Mouse (Mus musculus): ENCODE measurements around the gene Gm20388. TPM values are rescaled to one million over a fixed set of nuclear protein-coding genes. Genes with fewer than 3 reads are reported as not detected.

Gm20388 gene
- polyA plus RNA-seq, 1 experiment from 2014 or later, result not detected

DNA sequence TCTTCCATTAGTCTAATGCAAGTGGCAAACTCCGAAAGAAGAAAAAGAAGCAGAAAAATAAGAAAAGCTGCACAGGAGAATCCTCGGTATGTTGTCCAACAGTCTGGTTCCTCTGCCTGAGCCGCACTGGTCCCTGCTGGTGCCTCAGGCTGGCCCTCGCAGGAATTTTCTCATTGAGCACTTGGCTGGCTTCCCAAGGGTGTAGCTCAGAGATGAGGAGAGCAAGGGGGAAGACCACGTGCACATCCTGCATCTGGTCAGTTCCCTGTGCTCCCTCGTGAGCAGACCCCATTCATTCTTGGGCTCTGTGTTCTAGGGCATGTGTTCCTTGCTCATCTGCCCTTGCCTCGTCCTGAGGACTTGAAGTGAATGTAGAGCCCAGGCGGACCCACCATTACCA lies 3471.9 kb downstream of the Gm20388 start:
- Histone ChIP-seq H3K36me3 (replicated peaks; ENCODE audit: control insufficient read depth, insufficient read depth) (peaks cover 81% of the 10 kb centered on the region), H3K9ac (no peak overlapping the region), H3K27me3 (ENCODE audit: control insufficient read depth, insufficient read depth, low read length) (no peaks in the 10 kb centered on the region), H3K4me3 (replicated peaks; ENCODE audit: low read length) (no peak overlapping the region), H3K4me2 (replicated peaks) (no peak overlapping the region), H3K27ac (no peak overlapping the region), H3K4me1 (replicated peaks; ENCODE audit: control insufficient read depth, insufficient read depth, low read length) (no peaks in the 10 kb centered on the region), H3K9me3 (ENCODE audit: control insufficient read depth, low read length) (no peaks in the 10 kb centered on the region)
- ATAC-seq (ENCODE audit: low FRiP score) (no peak), DNase-seq (ENCODE audit: low spot score) (no peak)
- 88% methylated on average over 8 of the region's 8 CpGs for WGBS

DNA sequence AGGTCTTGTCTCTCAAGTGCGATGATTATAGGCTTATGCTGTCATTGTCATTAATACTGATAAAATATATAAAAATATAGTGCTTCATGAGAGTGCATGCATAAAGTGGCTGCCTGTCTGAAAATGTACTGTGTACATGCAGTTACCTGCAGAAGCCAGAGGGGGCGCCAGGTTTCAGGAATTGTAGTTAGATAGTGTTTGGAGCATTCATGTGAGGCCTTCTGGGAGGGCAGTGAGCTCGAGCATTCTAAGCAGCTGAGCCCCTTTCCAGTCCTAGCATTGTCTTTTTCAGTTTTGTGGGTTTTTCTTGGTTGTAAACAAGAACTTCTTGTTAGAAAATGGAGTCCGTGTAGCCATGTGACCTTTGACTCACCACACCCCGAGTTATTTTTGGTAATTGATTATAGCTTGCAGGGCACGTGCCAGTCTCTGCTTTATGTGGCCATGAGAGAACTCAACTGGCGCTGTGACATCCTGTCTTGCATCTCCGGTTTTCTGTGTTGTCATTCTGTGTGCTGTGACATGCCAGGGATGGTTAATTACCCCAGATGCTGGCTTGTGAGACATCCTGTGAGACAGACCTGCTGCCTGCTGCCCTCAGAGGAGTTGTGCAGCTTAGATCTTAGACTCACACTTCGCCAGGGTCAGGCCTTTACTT lies 3474.4 kb downstream of the Gm20388 start:
- H3K4me3 ChIP-seq (replicated peaks; ENCODE audit: low read length), result no peak overlapping the region
- ATAC-seq (ENCODE audit: low FRiP score) (no peak), DNase-seq (ENCODE audit: low spot score) (peak; percentile 37)
- peaks cover 98% of the 10 kb centered on the region for H3K36me3 ChIP-seq (replicated peaks; ENCODE audit: control insufficient read depth, insufficient read depth)
- no peaks in the 10 kb centered on the region for H3K27me3 ChIP-seq (ENCODE audit: control insufficient read depth, insufficient read depth, low read length)
- no peak overlapping the region for H3K27ac ChIP-seq
- 70% methylated on average over 9 of the region's 9 CpGs for WGBS
- H3K9me3 ChIP-seq (ENCODE audit: control insufficient read depth, low read length), result no peaks in the 10 kb centered on the region
- no peaks in the 10 kb centered on the region for H3K4me1 ChIP-seq (replicated peaks; ENCODE audit: control insufficient read depth, insufficient read depth, low read length)
- H3K4me2 ChIP-seq (replicated peaks), result no peak overlapping the region
- no peak overlapping the region for H3K9ac ChIP-seq

DNA sequence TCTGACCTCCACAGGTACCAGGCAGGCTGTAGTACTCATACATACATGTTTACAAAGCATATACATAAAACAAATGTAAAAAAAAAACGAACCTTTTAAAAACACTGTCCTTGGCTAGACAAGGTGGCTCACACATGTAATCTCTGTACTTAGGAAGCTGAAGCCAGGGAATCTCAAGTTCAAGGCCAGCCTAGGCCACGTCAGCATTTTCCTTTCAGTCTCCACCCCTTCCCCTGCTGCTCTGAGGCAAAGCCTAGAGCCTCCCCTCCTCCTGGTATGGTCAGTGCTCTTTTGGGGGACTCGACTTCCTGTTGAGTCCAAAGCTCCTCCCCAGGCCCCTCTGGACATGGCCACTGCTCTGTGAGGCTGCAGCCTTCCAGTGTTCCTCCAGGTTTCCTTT lies 3476.4 kb downstream of the Gm20388 start:
- 84% methylated on average over 3 of the region's 3 CpGs for WGBS
- Histone ChIP-seq H3K27me3 (ENCODE audit: control insufficient read depth, insufficient read depth, low read length) (no peaks in the 10 kb centered on the region), H3K4me3 (replicated peaks; ENCODE audit: low read length) (no peak overlapping the region), H3K9me3 (ENCODE audit: control insufficient read depth, low read length) (no peaks in the 10 kb centered on the region), H3K36me3 (replicated peaks; ENCODE audit: control insufficient read depth, insufficient read depth) (peaks cover 99% of the 10 kb centered on the region), H3K27ac (no peak overlapping the region), H3K9ac (no peak overlapping the region), H3K4me1 (replicated peaks; ENCODE audit: control insufficient read depth, insufficient read depth, low read length) (no peaks in the 10 kb centered on the region), H3K4me2 (replicated peaks) (no peak overlapping the region)
- DNase-seq (ENCODE audit: low spot score), result no peak
- ATAC-seq (ENCODE audit: low FRiP score), result no peak

DNA sequence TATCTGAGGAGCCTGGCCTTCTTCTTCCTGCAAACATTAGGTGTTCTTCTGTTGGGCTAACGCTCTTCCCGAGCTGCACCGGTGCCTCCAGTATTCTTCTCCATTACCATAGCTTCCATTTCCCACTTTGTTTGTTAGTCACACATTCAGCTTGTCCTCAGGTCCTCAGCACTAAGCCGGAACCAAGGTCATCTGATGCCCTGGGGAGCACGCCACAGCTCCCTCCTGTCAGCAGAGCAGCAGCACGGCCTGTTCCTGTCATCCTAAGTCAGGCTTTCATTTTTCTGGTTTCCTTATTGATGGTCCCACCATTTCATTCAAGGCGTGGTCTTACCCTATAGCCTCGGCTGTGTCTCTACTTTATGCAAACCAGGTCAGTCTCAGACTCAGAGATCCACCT lies 3477.2 kb downstream of the Gm20388 start:
- Histone ChIP-seq H3K4me3 (replicated peaks; ENCODE audit: low read length) (no peak overlapping the region), H3K9ac (no peak overlapping the region), H3K9me3 (ENCODE audit: control insufficient read depth, low read length) (no peaks in the 10 kb centered on the region), H3K4me2 (replicated peaks) (no peak overlapping the region), H3K4me1 (replicated peaks; ENCODE audit: control insufficient read depth, insufficient read depth, low read length) (no peaks in the 10 kb centered on the region), H3K27me3 (ENCODE audit: control insufficient read depth, insufficient read depth, low read length) (no peaks in the 10 kb centered on the region), H3K36me3 (replicated peaks; ENCODE audit: control insufficient read depth, insufficient read depth) (peaks cover 99% of the 10 kb centered on the region), H3K27ac (no peak overlapping the region)
- DNase-seq (ENCODE audit: low spot score), result no peak
- no peak for ATAC-seq (ENCODE audit: low FRiP score)
- WGBS, result 93% methylated on average over 8 of the region's 8 CpGs

DNA sequence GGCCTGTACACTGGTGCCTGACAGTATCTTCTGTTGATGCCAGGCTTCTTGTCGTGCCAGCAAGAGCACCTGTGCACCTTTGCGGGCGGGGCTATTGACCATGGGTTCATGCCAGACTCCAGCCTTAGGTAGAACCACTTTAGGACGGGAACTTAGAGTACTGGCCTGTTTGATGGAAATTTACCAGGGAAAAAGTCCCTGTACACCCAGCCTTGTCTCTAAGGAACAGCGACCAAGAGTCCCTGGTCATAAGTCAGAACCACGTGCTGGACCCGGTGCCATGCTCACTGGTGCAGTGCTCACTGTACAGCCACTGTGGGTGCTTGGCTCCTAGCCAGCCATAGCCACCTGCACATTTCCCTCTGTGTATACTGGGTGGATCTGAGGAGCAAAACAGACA lies 3478.4 kb downstream of the Gm20388 start:
- no peaks in the 10 kb centered on the region for H3K27me3 ChIP-seq (ENCODE audit: control insufficient read depth, insufficient read depth, low read length)
- DNase-seq (ENCODE audit: low spot score), result no peak
- no peak overlapping the region for H3K4me3 ChIP-seq (replicated peaks; ENCODE audit: low read length)
- H3K9me3 ChIP-seq (ENCODE audit: control insufficient read depth, low read length), result no peaks in the 10 kb centered on the region
- WGBS, result 95% methylated on average over 7 of the region's 7 CpGs
- H3K4me2 ChIP-seq (replicated peaks), result no peak overlapping the region
- no peak overlapping the region for H3K9ac ChIP-seq
- ATAC-seq (ENCODE audit: low FRiP score), result no peak
- H3K36me3 ChIP-seq (replicated peaks; ENCODE audit: control insufficient read depth, insufficient read depth), result peaks cover 99% of the 10 kb centered on the region
- no peaks in the 10 kb centered on the region for H3K4me1 ChIP-seq (replicated peaks; ENCODE audit: control insufficient read depth, insufficient read depth, low read length)
- H3K27ac ChIP-seq, result no peak overlapping the region

DNA sequence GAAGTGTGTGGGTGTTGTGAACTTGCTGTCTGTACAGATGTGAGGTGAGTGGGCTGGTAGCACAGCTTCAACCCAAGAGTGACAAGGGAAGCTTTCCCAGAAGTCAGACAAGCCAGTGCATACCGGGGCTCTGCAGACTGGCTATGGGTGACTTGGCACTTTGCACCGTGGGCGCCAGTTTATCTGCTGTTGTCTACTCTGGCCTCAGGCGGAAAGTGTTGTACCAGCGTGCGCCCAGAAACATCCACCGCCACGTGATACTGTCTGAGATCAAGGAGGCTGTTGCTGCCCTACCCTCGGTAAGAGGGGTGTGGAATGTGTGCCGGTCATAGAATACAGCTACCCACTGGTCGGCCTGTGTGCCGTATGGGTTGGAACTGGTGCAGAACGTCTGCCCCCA lies 3487.7 kb downstream of the Gm20388 start:
- ATAC-seq (ENCODE audit: low FRiP score) (no peak), DNase-seq (ENCODE audit: low spot score) (no peak)
- peaks cover 100% of the 10 kb centered on the region for H3K36me3 ChIP-seq (replicated peaks; ENCODE audit: control insufficient read depth, insufficient read depth)
- no peaks in the 10 kb centered on the region for H3K27me3 ChIP-seq (ENCODE audit: control insufficient read depth, insufficient read depth, low read length)
- H3K4me1 ChIP-seq (replicated peaks; ENCODE audit: control insufficient read depth, insufficient read depth, low read length), result no peaks in the 10 kb centered on the region
- H3K27ac ChIP-seq, result no peak overlapping the region
- 94% methylated on average over 13 of the region's 13 CpGs for WGBS
- H3K9me3 ChIP-seq (ENCODE audit: control insufficient read depth, low read length), result no peaks in the 10 kb centered on the region
- no peak overlapping the region for H3K4me3 ChIP-seq (replicated peaks; ENCODE audit: low read length)
- no peak overlapping the region for H3K4me2 ChIP-seq (replicated peaks)
- H3K9ac ChIP-seq, result no peak overlapping the region

DNA sequence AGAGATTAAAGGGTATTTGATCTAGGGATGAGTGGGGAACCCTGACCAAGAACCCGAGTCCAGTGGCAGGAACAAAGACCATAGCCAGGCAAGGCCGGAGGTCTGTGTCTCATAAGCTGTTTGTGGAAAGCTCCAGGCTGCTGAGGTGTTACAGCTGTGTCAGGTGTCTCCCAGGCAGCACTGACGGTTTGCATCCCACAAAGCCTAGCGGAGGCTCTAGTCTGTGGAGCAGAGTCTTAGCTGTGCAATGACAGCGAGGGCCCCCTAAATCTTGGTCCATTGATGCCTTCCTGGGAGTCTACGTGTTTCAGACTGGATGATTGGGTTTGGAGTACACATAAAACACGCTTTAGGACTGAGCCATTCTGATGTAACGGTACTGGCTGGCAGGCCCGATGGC lies 3491.3 kb downstream of the Gm20388 start:
- H3K4me1 ChIP-seq (replicated peaks; ENCODE audit: control insufficient read depth, insufficient read depth, low read length), result no peaks in the 10 kb centered on the region; the same call in 1 of the 2 replicates
- no peak for ATAC-seq (ENCODE audit: low FRiP score)
- no peak for DNase-seq (ENCODE audit: low spot score)
- H3K9me3 ChIP-seq (ENCODE audit: control insufficient read depth, low read length), result no peaks in the 10 kb centered on the region
- H3K27me3 ChIP-seq (ENCODE audit: control insufficient read depth, insufficient read depth, low read length), result no peaks in the 10 kb centered on the region
- no peak overlapping the region for H3K4me2 ChIP-seq (replicated peaks)
- peaks cover 66% of the 10 kb centered on the region for H3K36me3 ChIP-seq (replicated peaks; ENCODE audit: control insufficient read depth, insufficient read depth)
- no peak overlapping the region for H3K4me3 ChIP-seq (replicated peaks; ENCODE audit: low read length)
- no peak overlapping the region for H3K27ac ChIP-seq
- H3K9ac ChIP-seq, result no peak overlapping the region
- 95% methylated on average over 9 of the region's 9 CpGs for WGBS

DNA sequence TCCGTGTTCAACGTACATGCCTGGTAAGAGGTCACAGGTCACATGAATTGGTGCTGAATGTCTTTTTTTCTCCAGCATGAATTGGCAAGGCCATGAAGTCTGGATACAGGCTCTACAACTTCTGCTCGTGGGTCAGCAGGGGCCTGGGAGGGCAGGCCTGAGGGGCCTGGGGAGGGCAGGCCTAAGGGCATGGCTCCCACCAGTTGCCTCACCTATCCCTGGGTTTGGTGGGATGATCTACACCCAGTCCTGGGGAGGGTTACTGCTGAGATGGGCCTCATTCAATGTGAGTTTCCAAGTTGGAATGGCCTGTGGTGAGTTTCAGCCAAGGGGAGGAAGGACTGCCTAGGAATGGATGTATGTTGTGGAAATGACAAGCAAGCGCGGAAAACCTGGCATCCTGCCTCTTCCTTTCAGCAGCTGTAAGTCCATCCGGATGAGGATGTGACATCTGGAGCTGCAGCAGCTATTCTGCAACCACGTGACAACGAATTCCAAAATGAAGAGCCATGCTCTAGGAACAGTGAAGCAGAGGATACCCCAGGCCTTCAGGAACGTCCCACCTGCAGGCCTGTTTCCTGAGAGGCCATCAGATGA lies 3492.2 kb downstream of the Gm20388 start:
- H3K36me3 ChIP-seq (replicated peaks; ENCODE audit: control insufficient read depth, insufficient read depth), result peaks cover 57% of the 10 kb centered on the region

DNA sequence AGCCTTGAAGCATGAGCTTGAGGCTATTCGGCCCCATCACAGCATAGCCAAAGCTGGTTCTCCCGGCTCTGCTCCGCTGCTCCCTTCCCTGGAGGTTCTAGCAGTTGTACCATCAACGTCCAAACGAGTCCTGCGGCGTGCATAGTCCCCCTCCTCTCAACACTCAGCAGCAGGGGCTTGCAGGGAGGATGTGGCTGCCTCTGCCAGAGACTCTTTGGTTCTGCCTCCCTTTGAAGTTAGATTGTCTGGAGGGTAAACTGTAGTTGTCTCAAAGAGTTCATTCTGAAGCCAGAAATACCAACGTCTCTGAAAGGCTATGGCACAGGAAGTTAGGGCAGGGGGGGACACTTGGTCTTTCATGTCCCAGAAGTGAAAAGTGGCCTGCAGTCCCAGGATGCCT lies 3493.9 kb downstream of the Gm20388 start:
- Histone ChIP-seq H3K4me1 (replicated peaks; ENCODE audit: control insufficient read depth, insufficient read depth, low read length) (peaks cover 6% of the 10 kb centered on the region), H3K9ac (no peak overlapping the region), H3K4me2 (replicated peaks) (no peak overlapping the region), H3K27me3 (ENCODE audit: control insufficient read depth, insufficient read depth, low read length) (no peaks in the 10 kb centered on the region), H3K36me3 (replicated peaks; ENCODE audit: control insufficient read depth, insufficient read depth) (peaks cover 40% of the 10 kb centered on the region), H3K9me3 (ENCODE audit: control insufficient read depth, low read length) (no peaks in the 10 kb centered on the region), H3K27ac (no peak overlapping the region), H3K4me3 (replicated peaks; ENCODE audit: low read length) (no peak overlapping the region)
- ATAC-seq (ENCODE audit: low FRiP score) (no peak), DNase-seq (ENCODE audit: low spot score) (no peak)
- WGBS, result 41% methylated on average over 8 of the region's 8 CpGs

More for the DNA sequence above, 3492.2 kb downstream of the Gm20388 start:
- no peak overlapping the region for H3K4me2 ChIP-seq (replicated peaks)
- no peak overlapping the region for H3K27ac ChIP-seq
- 88% methylated on average over 9 of the region's 9 CpGs for WGBS
- no peaks in the 10 kb centered on the region for H3K27me3 ChIP-seq (ENCODE audit: control insufficient read depth, insufficient read depth, low read length)
- no peak overlapping the region for H3K4me3 ChIP-seq (replicated peaks; ENCODE audit: low read length)
- no peak for ATAC-seq (ENCODE audit: low FRiP score)
- DNase-seq (ENCODE audit: low spot score), result no peak
- no peaks in the 10 kb centered on the region; the same call in 1 of the 2 replicates for H3K4me1 ChIP-seq (replicated peaks; ENCODE audit: control insufficient read depth, insufficient read depth, low read length)
- H3K9me3 ChIP-seq (ENCODE audit: control insufficient read depth, low read length), result no peaks in the 10 kb centered on the region
- no peak overlapping the region for H3K9ac ChIP-seq
